ENCODE assay signal across 11 mouse cellular contexts in the genomic region with DNA sequence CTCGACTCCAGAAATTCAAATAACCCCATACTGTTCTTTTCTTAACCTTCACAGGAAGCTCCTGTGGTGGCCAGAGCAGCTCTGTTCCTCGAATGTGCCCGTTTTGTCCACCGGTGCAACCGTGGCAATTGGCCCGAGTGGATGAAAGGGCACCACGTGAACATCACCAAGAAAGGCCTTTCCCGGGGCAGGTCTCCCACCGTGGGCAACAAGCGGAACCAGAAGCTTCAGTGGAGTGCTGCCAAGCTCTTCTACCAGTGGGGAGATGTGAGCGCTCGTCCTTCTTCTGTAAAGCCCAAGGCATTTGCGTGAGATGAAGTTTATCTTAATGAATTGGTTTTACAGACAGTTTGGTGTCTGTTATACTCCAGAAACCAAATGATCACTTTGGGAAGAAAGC.
"Had no signal": no experiment of that assay in that cellular context is flagged by ENCODE, and none has a peak within 500 bp of the region (broad histone marks: within the 10 kb centered on the region; RNA-seq: fewer than 3 reads in every experiment).

No protein-coding gene starts in this region.

- H3K9ac ChIP-seq: kidney, embryonic 15.5 days; liver, embryonic 13.5 days; midbrain, embryonic 12.5 days had no signal

- H3K4me1 ChIP-seq: kidney, embryonic 15.5 days; liver, embryonic 13.5 days; midbrain, embryonic 12.5 days had no signal

- H3K27ac ChIP-seq: kidney, embryonic 15.5 days; liver, embryonic 13.5 days; midbrain, embryonic 12.5 days had no signal

- H3K27me3 ChIP-seq: kidney, embryonic 15.5 days; liver, embryonic 13.5 days; midbrain, embryonic 12.5 days had no signal

- ATAC-seq: midbrain, embryonic 16.5 days had no signal

- H3K4me2 ChIP-seq: kidney, embryonic 15.5 days; liver, embryonic 13.5 days; midbrain, embryonic 12.5 days had no signal

- DNase-seq: kidney, postnatal 10 days; kidney, postnatal 36 days; liver, embryonic 13.5 days; lung, adult 2 months; lung, postnatal 14 days; lung, postnatal 4 days; thymus, adult 18-20 months; thymus, postnatal 36 days had no signal

- H3K36me3 ChIP-seq: kidney, embryonic 15.5 days; liver, embryonic 13.5 days; midbrain, embryonic 12.5 days had no signal

- H3K9me3 ChIP-seq: kidney, embryonic 15.5 days; liver, embryonic 13.5 days; midbrain, embryonic 12.5 days had no signal

- H3K4me3 ChIP-seq: kidney, embryonic 15.5 days; liver, embryonic 13.5 days; midbrain, embryonic 12.5 days had no signal
